Mouse (Mus musculus): ENCODE results near the gene P3h2.
A peak's percentile ranks its signal among the peaks of the same experiment; 100 is the strongest.

The P3h2 gene

GRCm38 (mm10) chr16:25977210-25977609 lies 128.4 kb downstream of the P3h2 start:
- no peak for DNase-seq

GRCm38 (mm10) chr16:25971285-25971684 lies 134.3 kb downstream of the P3h2 start:
- no peak for DNase-seq

GRCm38 (mm10) chr16:25970720-25971119 lies 134.9 kb downstream of the P3h2 start:
- no peak for DNase-seq

- no peak for DNase-seq
Measured at GRCm38 (mm10) chr16:25970193-25970592, 135.4 kb downstream of the P3h2 start.

GRCm38 (mm10) chr16:25967297-25967696 lies 138.3 kb downstream of the P3h2 start:
- DNase-seq, result peak; percentile 77

GRCm38 (mm10) chr16:25963856-25964255 lies 141.7 kb downstream of the P3h2 start:
- DNase-seq, result peak; percentile 80

- DNase-seq, result no peak
Measured at GRCm38 (mm10) chr16:25960345-25960744, 145.2 kb downstream of the P3h2 start.

- no peak for DNase-seq
Measured at GRCm38 (mm10) chr16:25959929-25960328, 145.7 kb downstream of the P3h2 start.

GRCm38 (mm10) chr16:25958650-25959238 lies 146.8 kb downstream of the P3h2 start:
- no peak for DNase-seq

- no peak for DNase-seq
Measured at GRCm38 (mm10) chr16:25958213-25958612, 147.4 kb downstream of the P3h2 start.

GRCm38 (mm10) chr16:25956831-25957230 lies 148.8 kb downstream of the P3h2 start:
- peak; percentile 52 for DNase-seq

- DNase-seq, result no peak
Measured at GRCm38 (mm10) chr16:25954614-25955013, 151.0 kb downstream of the P3h2 start.

- no peak for DNase-seq
Measured at GRCm38 (mm10) chr16:25953359-25953758, 152.2 kb downstream of the P3h2 start.

GRCm38 (mm10) chr16:25952005-25952404 lies 153.6 kb downstream of the P3h2 start:
- DNase-seq, result peak; percentile 64

GRCm38 (mm10) chr16:25948067-25948466 lies 157.5 kb downstream of the P3h2 start:
- DNase-seq, result no peak

GRCm38 (mm10) chr16:25945151-25945955 lies 160.2 kb downstream of the P3h2 start:
- DNase-seq, result peak; percentile 59

- no peak for DNase-seq
Measured at GRCm38 (mm10) chr16:25942261-25942660, 163.3 kb downstream of the P3h2 start.

- no peak for DNase-seq
Measured at GRCm38 (mm10) chr16:25934181-25934580, 171.4 kb downstream of the P3h2 start.

GRCm38 (mm10) chr16:25912185-25912584 lies 193.4 kb downstream of the P3h2 start:
- no peak for DNase-seq
